17 mouse cellular contexts compared by ENCODE assay signal in the genomic region with DNA sequence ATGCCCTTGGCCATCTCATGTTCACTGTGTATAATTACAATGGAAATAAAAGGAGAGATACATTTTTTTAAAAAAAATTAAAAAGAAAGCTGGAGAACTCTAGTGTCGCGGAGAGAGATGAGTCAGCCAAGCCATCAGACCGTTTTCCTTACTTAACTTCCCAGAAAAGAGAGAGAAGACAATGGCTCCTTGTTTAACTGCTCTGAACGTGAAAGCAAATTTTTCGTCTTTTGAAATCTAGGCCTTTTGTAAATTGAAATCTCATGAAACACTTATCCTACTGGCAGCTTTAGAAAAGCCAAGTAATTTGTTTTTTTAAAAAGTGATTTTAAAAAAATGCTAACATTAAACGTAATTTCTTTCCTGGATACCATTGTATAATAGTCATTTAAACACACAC.
"Had no signal": no experiment of that assay in that cellular context is flagged by ENCODE, and none has a peak within 500 bp of the region (broad histone marks: within the 10 kb centered on the region; RNA-seq: fewer than 3 reads in every experiment).

No protein-coding gene starts in this region.

- H3K27me3 ChIP-seq: lung, embryonic 15.5 days; midbrain, embryonic 13.5 days; midbrain, embryonic 15.5 days; neural tube, embryonic 12.5 days; stomach, embryonic 15.5 days had no signal

- H3K4me2 ChIP-seq: lung, embryonic 15.5 days; midbrain, embryonic 11.5 days; midbrain, embryonic 13.5 days; midbrain, embryonic 15.5 days; neural tube, embryonic 12.5 days; stomach, embryonic 15.5 days had no signal

- H3K9me3 ChIP-seq: lung, embryonic 15.5 days; megakaryocyte, embryonic 14.5 days; midbrain, embryonic 13.5 days; midbrain, embryonic 15.5 days; neural tube, embryonic 12.5 days; stomach, embryonic 15.5 days had no signal

- ATAC-seq: liver, postnatal 0 days; lung, postnatal 0 days; midbrain, embryonic 13.5 days; midbrain, embryonic 15.5 days had no signal

- DNase-seq: liver, postnatal 0 days; lung, adult 2 months; lung, postnatal 14 days; lung, postnatal 36 days; right cerebral cortex, postnatal 14 days; thymus, adult 2 months; thymus, postnatal 36 days had no signal

- H3K4me3 ChIP-seq: lung, embryonic 15.5 days; megakaryocyte, embryonic 14.5 days; midbrain, embryonic 13.5 days; midbrain, embryonic 15.5 days; neural tube, embryonic 12.5 days; stomach, embryonic 15.5 days had no signal

- H3K27ac ChIP-seq: lung, embryonic 15.5 days; macrophage; midbrain, embryonic 13.5 days; midbrain, embryonic 15.5 days; neural tube, embryonic 12.5 days; stomach, embryonic 15.5 days; stomach, postnatal 0 days had no signal

- H3K4me1 ChIP-seq: lung, embryonic 15.5 days; midbrain, embryonic 13.5 days; midbrain, embryonic 15.5 days; neural tube, embryonic 12.5 days; stomach, embryonic 15.5 days had no signal

- H3K36me3 ChIP-seq: lung, embryonic 15.5 days; midbrain, embryonic 13.5 days; midbrain, embryonic 15.5 days; neural tube, embryonic 12.5 days; stomach, embryonic 15.5 days had no signal

- H3K9ac ChIP-seq: liver, postnatal 0 days; lung, embryonic 15.5 days; midbrain, embryonic 13.5 days; midbrain, embryonic 15.5 days; neural tube, embryonic 12.5 days; stomach, embryonic 15.5 days had no signal
